Mouse (Mus musculus) thymus, postnatal 10 days (tissue): Measurements from ENCODE around the gene Nop14.
A peak's percentile ranks its signal among the peaks of the same experiment; 100 is the strongest.

ENCODE experiments used
- DNase-seq, 2 experiments: peaks; one replicate each; pipeline ENCODE4 v3.0.0; 2021; ENCODE audit warnings: low spot score in 2 of 2

The Nop14 gene

DNA sequence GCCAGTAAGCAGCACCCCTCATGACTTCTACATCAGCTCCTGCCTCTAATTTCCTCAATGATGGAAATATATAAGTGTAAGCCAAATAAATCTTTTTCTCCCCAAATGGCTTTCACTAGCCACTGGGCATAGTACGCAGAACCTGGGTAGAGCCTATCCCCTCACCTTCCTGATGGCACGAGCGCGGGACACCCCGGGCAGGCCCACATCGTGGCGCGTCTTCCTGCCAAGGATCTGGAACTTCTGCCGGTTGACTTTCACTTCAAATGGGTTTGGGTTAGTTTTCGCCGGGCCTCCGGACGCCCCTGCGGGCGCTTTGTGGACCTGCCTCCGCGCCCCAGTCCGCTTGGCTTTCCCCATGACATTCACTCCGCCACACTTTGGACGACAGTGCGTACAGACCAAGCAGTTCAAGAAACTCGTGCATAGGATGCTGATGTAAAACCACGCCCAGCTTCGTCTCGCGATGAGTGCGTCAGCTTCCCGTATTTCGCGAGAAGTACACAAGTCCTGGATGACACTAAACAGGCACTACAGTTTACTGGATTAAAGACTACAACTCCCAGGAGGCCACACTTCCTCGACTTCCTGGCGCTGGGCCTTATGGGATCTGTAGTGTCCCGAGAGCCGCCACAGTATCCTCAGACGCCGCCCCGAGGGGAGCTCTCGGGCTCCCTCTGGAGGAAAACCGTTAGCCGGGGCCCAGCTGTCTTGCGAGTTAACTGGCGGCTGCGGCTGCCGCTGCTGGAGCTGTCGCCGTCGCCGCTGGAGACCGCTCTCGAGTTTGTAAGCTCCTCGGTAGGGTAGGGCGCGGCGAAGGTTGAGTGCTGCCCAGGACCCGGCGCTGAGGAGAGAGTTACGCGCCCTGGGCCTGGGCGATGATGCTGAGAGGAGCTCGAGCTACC lies at the start of gene Nop14, which contains the start of gene Grk4:
Nop14 (minus strand) TSS at position 463 of the 905 bp plus-strand sequence.
Grk4 (plus strand) TSS at position 694 of the 905 bp plus-strand sequence.
- peak; percentile 99 for DNase-seq

DNA sequence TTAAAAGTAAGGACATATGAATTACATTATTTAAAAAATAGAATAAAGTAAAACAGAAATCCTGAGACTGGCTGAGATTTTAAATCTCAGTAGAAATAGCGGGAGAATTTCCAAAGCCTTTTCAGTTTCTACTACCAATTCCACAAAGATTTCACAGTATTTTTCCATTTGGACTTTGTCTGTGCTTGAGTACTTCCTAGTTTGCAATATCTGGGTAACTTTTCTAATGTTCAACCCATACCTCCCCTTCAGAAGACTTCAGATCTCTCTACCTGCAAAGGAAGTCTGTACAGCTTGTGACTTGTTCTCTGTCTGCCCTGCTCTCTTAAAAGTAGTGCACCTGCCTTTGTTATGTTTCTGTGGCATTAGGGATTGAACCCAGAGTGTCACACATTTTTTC lies 48.5 kb upstream of the Nop14 start:
- no peak for DNase-seq

DNA sequence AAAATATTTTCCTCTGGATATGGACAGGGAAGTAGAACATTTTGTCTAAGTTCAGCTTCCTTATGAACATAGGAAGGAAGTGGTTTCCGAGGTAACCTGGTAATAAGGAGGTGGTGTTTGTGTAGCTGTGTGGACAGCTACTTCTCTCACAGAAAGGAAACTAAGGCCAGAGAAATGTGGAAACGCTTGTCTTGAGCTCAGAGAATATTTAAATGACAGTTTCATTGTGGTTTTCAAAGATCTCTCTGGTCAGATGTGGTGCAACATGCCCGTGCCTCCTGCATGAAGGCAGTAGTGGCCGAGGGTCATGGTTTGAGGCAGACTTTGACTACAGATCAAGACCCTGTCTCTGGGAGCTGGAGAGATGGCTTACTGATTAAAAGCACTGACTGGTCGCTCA lies 35.6 kb upstream of the Nop14 start:
- DNase-seq = no peak

DNA sequence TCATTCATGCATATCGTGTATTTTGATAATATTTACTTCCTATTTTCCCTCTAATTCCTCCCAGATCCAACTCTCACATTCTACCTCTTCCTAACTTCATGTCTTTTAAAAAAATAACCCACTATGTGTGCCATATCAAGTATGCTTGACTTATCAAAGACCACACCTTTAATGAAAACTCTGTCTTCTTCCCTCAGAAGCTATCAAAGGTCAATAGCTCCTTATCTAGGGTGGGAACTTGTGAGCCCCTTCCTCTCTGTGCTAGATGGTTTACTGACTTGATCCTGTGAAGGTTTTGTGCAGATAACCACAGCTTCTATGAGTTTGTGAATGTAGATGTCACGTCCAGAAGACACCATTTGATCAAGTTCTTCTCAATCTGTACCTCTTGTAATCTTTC lies 32.8 kb upstream of the Nop14 start:
- no peak for DNase-seq

DNA sequence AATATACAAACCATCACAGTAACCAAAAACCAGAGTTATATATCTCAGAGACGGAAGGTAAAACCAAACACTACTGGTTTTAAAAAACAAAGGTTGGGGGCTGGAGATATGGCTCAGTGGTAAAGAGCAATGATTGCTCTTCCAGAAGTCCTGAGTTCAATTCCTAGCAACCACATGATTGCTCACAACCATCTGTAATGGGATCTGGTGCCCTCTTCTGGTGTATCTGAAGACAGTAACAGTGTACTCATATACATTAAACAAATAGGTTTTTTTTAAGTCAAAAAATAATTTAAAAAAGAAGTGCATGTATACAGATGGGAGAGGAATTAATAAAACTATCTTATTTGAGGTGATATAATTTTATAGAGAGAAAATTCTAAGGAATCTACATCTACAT lies 29.9 kb upstream of the Nop14 start:
- DNase-seq = no peak

DNA sequence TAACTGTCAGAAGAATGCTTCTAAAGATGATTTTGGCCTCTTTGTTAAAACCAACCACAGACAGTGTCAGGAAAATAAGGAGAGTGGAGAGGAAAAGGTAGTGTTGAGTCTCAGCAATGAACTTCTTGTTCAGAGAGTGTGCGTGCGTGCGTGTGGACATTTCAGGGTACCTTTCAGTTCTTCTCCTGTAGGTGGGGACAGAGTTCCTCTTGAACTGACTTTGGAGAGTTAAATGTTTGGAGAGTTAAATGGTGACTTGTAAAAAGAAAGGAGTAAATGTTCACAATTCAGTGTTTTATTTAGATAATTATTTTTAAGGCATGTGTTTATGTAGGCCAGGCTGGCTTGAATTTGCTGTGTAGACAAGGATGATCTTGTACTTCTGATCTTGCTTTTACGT lies 10.3 kb upstream of the Nop14 start:
- no peak for DNase-seq

DNA sequence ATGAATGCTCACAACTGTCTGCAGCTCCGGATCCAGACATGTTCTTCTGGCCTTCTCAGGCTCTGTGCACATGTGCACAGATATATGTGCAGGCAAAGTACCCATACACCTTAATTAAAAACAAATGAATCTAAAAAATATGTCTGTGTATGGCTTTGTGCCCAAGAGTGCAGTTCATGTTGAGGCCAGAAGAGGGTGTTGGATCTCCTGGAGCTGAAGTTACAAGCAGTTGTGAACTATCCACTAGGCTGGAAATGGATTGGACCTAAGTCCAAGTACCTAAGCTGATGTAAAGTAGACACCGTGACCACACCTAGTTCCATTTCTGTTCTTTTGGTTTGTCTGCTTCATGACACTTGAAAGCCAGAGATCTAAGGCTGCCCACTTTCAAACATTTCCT lies 9.5 kb upstream of the Nop14 start:
- DNase-seq = no peak

DNA sequence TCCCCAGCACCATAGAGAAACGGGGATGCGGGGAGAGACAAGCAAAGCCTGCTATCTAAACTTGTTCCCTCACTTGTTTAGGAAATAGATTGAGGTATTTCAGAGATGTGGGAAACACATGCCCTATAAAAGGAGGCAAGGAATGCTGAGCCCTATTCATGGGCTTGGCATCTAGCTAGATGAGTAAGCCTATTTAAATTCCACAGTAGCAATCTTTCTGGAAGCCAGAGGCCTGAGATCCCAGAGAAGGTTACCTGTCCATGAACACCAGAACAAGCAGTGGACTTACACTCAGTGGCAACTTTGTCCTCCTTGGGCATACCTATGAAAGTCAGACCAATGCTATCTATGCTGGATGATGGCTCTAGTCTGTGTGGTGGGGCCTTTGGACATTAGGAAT lies 3.3 kb upstream of the Nop14 start:
- no peak for DNase-seq

DNA sequence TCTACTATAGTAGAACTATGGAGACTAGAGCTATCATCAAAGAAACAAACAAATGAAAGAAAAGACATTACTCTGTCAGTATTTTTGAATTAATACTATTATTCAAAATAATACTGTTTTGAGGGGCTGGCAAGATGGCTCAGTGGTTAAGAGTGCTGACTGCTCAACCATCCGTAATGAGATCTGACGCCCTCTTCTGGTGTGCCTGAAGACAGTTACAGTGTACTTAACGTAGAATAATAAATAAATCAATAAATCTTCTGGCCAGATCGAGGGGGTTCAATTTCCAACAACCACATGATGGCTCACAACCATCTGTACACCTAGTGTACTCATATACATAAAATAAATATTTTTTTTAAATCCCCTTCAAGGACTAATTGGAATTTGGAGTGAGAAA lies 2.0 kb upstream of the Nop14 start:
- DNase-seq = no peak

DNA sequence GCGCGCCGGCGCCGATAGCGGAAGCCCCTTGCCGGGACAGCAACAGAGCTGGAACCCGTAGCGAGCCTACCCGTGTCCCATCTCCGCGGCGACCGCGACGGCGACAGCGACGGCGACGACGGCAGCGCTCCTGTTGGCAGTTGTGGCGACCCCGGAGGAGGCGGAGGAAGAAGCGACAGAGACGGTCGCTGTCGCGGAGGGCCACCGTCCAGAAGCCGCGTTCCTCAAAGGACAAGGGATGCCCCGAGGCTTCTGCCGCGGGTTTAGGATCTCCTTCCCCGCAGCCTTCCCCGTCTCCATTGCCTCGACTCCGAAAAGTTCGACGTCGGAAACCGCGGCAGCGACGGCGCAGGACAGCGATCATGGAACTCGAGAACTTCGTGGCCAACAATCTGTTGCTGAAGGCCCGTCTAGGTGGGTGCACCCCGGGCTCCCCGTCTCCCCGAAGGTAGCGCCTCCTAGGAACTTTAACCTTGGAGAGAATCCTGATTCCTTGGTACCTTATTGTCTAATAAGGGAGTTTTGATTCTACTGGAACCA lies 713 bp upstream of the Nop14 start:
- DNase-seq = no peak

DNA sequence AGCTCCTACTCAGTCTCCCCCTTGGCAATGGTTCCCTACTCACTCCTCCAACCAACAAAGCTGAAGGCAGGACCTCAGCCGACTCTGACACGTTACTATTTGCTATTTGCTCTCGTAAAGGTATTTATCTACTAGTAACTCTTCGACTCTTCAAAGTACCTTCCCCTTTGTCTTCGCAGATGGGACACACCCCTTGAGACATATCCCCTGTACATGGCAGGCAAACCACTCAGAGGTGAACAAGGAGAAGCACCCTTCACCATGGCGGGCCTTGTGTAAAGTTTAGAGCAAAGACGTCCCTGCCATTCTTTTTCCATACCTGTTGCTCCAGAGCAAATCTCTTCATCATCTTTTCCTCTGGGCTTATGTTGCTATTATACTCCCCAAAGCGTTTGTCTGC lies 2.4 kb downstream of the Nop14 start:
- no peak for DNase-seq

DNA sequence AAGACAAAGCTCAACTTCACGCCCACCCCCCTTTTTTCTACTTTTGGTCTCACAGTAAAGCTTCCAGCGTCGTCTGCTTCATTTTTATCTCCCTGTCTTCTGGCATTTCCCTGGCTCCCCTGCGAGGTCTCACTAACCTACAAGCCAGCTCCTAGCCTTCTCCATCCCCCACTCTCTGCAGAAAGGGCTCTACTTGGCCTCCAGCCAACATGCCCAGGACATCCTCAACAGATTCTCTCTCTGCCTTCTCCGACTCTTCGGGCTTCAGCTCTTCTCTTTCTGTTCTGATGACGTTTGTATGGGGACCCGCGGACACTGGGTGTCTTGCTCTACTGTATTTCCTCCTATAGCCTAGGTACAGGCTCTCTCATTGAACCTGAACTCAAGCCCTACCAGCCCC lies 5.1 kb downstream of the Nop14 start:
- DNase-seq = no peak

DNA sequence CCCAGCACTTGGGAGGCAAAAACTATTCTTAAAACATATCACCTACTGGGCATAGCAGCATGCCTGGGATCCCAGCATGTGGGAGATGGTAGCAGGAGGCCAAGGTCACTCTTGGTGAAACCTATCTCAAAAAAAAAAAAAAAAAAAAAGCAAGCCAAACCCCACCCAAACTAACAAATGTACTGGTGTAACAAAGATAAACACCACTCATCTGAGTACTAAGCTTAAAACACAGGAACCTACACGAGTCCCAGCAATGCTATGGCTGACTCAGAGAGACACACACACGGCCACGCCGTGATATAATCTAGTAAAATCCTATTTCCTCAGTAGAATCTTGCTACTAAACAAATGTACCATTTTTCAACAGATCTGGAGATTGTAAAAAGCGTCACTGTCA lies 7.0 kb downstream of the Nop14 start:
- no peak for DNase-seq

DNA sequence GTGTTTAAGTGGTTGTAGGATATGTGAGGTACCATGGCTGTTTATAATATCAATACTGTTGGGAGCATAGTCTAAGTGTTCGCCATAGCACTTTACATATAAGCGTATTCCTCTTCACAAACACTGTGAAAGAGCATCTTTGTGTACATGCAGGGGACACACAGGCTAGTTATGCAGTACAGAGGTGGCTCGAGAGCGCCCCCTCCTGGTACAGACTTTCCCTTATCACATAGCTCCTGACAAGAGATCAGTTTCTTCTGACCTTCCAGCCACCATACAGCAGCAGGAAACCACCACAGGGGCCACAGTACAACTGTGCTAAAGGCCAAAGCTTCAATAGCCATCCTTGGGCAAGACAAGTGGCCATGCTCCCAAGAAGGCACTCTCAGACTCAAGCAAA lies 12.4 kb downstream of the Nop14 start:
- DNase-seq = peak in 1 of 2 experiments; percentile 74

DNA sequence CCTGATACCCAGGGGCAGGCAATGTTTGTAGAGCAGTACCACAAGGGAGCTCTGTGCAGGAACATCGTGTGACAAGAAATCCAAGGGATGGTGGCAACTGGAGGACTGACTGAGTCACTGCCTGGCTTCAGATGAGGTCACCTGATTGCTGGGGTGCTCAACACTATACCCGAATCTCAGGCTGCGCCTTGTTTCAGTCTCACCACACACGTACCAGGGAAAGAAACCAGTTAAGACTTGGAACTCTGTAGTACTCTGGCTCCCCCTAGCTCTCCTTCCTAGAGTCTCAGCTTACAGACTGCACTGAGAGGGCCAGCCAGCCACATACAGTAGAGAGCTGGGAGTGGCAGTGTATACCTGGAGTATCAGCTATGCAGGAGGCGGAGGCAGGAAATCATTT lies 17.0 kb downstream of the Nop14 start:
- peak in 1 of 2 experiments; percentile 53 for DNase-seq

DNA sequence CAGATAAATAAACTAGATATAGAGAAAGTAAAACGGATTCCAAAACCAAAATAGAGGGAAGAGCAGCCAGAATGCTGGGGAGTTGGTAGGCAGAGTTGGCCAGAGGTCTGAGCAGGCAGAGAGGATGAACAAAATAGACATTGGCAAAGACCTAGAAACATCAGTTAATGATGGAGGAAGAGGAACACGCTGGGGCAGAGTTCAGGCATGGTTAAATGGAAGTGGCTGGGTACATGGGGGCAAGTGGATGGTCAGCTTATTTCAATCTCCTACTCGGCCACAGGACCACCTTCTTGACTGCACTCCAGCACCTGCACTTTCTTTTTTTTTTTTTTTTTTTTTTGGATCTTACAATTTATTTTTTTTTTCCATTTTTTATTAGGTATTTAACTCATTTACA lies 18.0 kb downstream of the Nop14 start:
- no peak for DNase-seq

DNA sequence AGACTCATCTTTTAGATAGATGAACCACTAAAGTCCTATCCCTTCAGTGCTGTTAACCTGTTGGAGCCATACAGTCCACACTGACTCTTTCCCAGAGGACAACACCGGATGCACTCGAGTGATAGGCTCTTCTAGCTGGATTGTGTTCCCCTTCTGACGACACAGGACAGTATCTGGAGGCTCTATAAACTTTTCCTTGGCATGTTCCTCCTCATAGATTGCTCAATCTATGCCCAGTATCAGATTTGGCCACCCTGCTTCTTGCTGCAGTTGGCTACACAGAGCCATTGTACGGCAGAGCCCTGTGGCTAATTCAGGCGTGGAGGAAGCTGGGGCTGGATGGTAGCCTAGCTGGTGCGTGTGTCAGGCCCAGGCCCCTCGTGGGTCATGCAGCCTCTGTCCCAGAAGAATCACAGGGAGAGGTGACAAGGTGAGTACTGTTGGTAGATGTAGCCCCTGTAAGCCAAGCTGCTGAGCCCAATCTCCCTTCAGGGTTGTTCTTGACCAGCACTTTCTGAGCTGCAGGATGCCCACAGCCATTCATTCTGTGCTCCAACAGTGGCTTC lies 22.3 kb downstream of the Nop14 start:
- no peak for DNase-seq

DNA sequence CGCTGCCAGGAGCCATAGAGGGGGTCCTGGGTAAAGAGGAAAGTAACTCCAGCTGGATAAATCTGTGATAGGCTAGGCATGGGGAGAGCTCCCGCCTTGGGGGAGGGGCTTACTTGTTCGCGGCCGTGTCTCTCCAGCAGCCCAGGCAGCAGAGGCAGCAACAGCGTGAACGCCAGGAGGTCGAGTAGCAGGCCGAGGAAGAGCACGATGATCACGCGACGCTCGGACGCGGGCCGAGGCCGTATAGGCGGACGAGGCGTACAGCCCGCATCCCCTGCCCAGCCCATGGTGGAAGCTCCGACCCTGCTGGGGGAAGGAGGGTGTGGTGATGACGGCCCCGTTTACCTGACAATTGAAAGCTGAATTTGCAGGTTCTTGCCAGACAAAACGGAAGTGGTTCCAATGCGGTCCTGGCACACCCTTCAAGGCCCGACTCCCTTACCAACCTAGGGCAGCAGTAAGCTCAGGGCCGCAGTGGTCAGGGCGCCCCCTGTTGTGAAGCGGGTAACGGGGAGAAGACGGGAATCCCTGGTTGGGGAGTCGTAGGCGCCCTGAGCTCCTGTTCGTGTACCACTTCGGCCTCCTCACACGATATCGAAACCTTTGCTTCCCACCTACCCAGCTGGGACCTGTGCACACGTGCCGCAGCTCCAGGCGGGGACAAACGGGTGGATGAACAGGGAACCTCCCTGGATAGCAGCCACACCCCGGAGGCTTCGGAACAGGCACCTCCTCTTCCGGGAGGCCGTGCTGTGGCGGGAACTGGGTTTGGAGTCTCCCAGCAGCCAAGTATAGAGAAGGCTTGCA lies 23.3 kb downstream of the Nop14 start, which contains the start of gene Mfsd10:
Mfsd10 (minus strand) TSS at position 732 of the 807 bp plus-strand sequence.
- DNase-seq = peak; percentile 65 to 73

DNA sequence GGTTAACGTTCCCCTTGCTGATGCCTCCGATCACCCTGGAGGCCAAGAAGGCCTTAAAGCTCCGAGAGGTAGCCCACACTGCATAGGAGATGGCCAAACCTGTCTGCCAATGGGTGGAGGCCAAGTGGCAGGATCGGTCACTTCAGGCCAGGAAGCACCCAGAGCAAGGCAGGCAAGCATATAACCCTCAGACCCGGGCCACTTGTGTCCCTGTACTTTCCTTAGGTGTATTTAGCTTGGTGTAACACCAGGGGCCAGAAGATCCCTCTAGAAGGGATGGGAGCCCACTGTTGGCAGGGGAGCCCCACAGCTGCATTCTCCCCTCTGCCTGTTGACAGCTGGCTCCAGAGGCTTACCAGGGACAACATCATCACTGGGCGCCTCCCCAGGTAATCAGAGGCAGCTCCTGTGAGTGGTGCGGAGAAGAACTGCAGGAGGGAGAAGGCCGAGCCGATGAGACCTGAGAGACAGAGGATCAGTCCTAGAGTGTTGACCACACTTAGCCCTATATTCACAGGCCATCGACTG lies 24.2 kb downstream of the Nop14 start:
- no peak for DNase-seq

DNA sequence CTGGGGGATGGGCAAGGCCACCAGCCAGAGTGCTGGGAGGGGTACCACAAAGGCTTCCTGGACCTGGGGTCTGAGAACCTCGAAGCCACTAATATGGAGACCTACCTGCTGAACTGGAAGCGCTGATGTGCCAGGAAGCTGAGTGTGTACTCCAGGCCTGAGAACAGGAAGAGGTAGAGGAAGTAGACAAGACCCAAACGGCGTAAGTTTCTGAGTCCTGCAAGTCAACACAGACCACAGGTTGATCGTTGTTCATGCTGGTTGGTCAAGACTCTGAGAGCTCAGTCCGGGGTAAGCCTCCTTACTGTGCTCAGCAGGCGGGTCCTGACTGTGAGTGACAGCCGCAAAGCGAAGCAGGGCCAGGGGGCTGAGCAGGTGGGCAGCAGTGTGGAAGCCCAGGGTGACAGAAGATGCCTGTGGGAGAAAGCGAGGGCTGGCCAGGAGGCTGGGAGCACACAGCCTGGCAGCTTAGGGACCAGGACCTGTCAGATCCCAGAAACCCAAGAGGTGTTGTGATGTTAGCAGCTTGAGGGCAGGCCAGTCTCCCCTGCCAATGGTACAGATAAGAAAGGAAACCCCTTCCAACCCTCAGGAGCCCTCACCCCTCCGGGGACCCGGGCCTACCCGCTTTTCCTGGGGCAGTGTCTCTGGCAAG lies 25.1 kb downstream of the Nop14 start:
- DNase-seq = no peak

DNA sequence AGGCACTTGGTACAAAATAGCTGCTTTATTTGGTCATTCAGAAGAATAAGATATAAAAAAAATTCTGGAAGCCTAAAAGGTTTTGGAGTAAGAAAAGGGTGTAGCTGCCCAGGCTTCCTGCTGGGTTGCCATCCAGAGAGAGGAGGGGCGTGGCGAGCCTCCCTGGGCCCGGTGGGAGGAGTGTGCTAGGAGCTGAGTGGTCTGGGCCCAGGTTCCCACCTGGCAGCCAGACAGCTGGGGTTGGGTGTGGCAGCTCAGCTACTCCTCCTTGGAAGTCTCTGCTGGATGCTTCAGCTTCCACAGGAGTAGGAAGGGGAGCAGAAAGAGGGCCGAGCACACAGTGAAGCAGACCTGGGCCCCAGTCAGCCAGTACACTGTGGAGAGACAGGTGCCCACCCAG lies 26.3 kb downstream of the Nop14 start:
- peak in 1 of 2 experiments; percentile 7 for DNase-seq
